Mouse (Mus musculus): ENCODE results near the gene Cbfa2t3. TPM values are rescaled to one million over a fixed set of nuclear protein-coding genes. Genes with fewer than 3 reads are reported as not detected.
"Not testable (repeated sequence)": the region's sequence is repeated elsewhere in the genome, so short reads cannot be mapped to it uniquely, and the experiment has no call there.

Gene Cbfa2t3
- polyA plus RNA-seq, 1 experiment from 2014 or later = 6.0 TPM

DNA sequence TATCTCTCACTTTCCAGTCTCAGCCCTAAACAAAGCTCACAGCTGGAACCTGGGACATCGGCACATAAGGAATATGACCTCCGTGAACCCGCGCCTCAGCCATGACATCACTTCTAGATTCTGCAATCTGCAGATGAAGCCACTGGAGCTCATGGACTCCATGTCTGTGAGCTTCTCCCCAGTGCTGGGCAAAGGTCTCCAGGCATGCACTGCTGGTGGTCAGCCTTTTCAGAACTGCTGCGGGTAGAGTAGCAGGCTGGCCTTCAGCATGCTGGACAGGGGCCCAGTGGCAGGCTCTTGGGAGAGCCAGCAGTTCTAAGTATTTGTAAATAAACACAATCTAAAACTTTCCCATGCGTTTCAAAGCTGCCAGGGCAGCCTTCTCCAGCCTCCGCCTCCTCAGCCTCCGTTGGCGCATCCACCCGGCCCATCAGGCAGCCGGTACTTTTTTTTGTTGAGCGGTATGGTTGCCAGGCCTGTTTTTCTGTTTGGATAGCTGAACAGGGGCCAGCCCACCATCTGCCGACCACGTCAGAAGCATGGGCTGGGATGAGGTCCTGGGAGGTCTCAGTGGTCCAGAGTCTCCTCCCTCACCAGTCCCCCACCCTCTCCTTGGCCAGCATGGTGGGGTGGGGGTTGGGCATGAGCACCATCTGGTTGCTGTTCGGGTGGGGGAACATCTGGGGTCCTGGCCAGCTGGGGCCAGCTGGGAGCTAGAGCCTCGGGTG, 59.2 kb downstream of the Cbfa2t3 start:
- Histone ChIP-seq H3K9me3 (ENCODE audit: control insufficient read depth, low read length) (no peaks in the 10 kb centered on the region), H3K27ac (ENCODE audit: low read depth, low read length) (no peak overlapping the region), H3K4me2 (ENCODE audit: low read depth, low read length, severe bottlenecking) (no peak overlapping the region), H3K36me3 (ENCODE audit: control insufficient read depth, insufficient read depth, low read length) (no peaks in the 10 kb centered on the region), H3K4me3 (ENCODE audit: low read depth, low read length) (no peak overlapping the region), H3K9ac (ENCODE audit: low read length) (no peak overlapping the region), H3K27me3 (ENCODE audit: control insufficient read depth, insufficient read depth, low read length) (no peaks in the 10 kb centered on the region), H3K4me1 (replicated peaks; ENCODE audit: control insufficient read depth, insufficient read depth, low read length) (peaks cover 2% of the 10 kb centered on the region; the same call in 1 of the 2 replicates)
- DNase-seq (ENCODE audit: low spot score) (no peak), ATAC-seq (replicated peaks; ENCODE audit: low FRiP score) (no peak)
- 64% methylated on average over 16 of the region's 16 CpGs for WGBS

DNA sequence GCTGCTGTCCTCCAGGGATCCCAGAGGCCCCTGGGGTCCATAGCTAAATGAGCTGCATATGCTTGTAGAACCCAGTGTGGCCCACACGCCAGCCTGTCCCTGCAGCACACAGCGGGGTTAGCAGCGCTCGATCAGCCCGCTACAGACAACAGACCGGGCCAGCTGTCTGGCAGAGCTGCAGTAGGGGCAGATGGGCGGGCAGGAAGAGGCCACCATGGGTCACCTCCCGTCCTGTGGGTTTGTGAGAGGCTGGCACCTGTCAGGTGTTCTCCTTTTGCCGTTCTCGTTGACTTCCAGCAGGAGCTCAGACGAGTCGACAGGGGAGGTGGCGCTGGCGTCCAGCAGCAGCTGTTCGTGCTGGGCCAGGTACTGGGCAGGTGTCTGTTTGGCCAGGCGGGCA, 60.3 kb downstream of the Cbfa2t3 start:
- no peak overlapping the region for H3K27ac ChIP-seq (ENCODE audit: low read depth, low read length)
- 82% methylated on average over 16 of the region's 16 CpGs for WGBS
- no peaks in the 10 kb centered on the region for H3K36me3 ChIP-seq (ENCODE audit: control insufficient read depth, insufficient read depth, low read length)
- no peaks in the 10 kb centered on the region for H3K9me3 ChIP-seq (ENCODE audit: control insufficient read depth, low read length)
- no peak for ATAC-seq (replicated peaks; ENCODE audit: low FRiP score)
- H3K4me1 ChIP-seq (replicated peaks; ENCODE audit: control insufficient read depth, insufficient read depth, low read length) = peaks cover 2% of the 10 kb centered on the region; the same call in 1 of the 2 replicates
- no peaks in the 10 kb centered on the region for H3K27me3 ChIP-seq (ENCODE audit: control insufficient read depth, insufficient read depth, low read length)
- H3K4me3 ChIP-seq (ENCODE audit: low read depth, low read length) = no peak overlapping the region
- no peak overlapping the region for H3K4me2 ChIP-seq (ENCODE audit: low read depth, low read length, severe bottlenecking)
- no peak for DNase-seq (ENCODE audit: low spot score)
- no peak overlapping the region for H3K9ac ChIP-seq (ENCODE audit: low read length)

DNA sequence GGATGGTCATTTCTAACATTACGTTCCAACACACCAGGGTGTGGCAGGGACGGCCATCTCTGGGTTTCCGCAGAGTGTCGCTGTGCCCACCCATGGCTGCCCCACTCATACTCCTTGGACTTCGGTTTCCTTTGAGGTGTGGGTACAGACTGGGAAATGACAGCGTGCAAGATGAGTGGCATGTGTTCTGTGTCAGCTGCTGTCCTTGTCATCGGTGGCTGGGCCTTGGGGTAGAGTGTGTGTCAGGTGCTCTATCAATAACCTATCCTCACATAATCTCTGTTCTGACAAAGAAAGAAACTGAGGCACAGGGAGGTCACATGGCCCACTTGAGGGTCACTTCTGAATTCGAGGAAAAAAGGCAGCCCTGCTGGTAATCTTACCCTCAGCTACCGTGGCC, 61.7 kb downstream of the Cbfa2t3 start:
- no peak overlapping the region for H3K4me2 ChIP-seq (ENCODE audit: low read depth, low read length, severe bottlenecking)
- no peak overlapping the region for H3K9ac ChIP-seq (ENCODE audit: low read length)
- no peaks in the 10 kb centered on the region for H3K9me3 ChIP-seq (ENCODE audit: control insufficient read depth, low read length)
- peaks cover 2% of the 10 kb centered on the region; the same call in 1 of the 2 replicates for H3K4me1 ChIP-seq (replicated peaks; ENCODE audit: control insufficient read depth, insufficient read depth, low read length)
- DNase-seq (ENCODE audit: low spot score) (no peak), ATAC-seq (replicated peaks; ENCODE audit: low FRiP score) (no peak)
- no peak overlapping the region for H3K27ac ChIP-seq (ENCODE audit: low read depth, low read length)
- 92% methylated on average over 9 of the region's 9 CpGs for WGBS
- H3K4me3 ChIP-seq (ENCODE audit: low read depth, low read length) = no peak overlapping the region
- no peaks in the 10 kb centered on the region for H3K27me3 ChIP-seq (ENCODE audit: control insufficient read depth, insufficient read depth, low read length)
- H3K36me3 ChIP-seq (ENCODE audit: control insufficient read depth, insufficient read depth, low read length) = no peaks in the 10 kb centered on the region

DNA sequence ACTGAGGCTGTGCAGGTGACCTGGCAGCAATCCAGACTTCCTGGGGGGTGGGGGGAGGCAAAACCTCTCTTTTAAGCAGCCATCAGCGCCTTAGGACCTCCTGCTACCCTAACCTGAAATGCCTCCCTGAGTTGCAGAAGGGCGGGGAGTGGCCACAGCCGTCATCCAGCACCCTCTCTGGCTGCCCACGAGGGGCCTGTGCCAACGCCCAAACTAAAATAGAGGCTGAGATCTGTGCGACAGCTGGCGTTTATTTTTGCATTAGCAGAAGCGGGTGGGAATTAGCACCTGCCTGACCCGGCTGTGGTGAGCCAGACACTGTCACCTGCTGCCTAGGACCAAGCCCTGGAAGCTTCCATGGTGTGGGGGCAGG, 62.1 kb downstream of the Cbfa2t3 start:
- no peak overlapping the region for H3K4me2 ChIP-seq (ENCODE audit: low read depth, low read length, severe bottlenecking)
- no peaks in the 10 kb centered on the region for H3K36me3 ChIP-seq (ENCODE audit: control insufficient read depth, insufficient read depth, low read length)
- H3K4me1 ChIP-seq (replicated peaks; ENCODE audit: control insufficient read depth, insufficient read depth, low read length) = peaks cover 2% of the 10 kb centered on the region; the same call in 1 of the 2 replicates
- no peaks in the 10 kb centered on the region for H3K27me3 ChIP-seq (ENCODE audit: control insufficient read depth, insufficient read depth, low read length)
- ATAC-seq (replicated peaks; ENCODE audit: low FRiP score) (no peak), DNase-seq (ENCODE audit: low spot score) (no peak)
- no peaks in the 10 kb centered on the region for H3K9me3 ChIP-seq (ENCODE audit: control insufficient read depth, low read length)
- H3K9ac ChIP-seq (ENCODE audit: low read length) = no peak overlapping the region
- no peak overlapping the region for H3K27ac ChIP-seq (ENCODE audit: low read depth, low read length)
- H3K4me3 ChIP-seq (ENCODE audit: low read depth, low read length) = no peak overlapping the region
- WGBS = 83% methylated on average over 9 of the region's 9 CpGs

DNA sequence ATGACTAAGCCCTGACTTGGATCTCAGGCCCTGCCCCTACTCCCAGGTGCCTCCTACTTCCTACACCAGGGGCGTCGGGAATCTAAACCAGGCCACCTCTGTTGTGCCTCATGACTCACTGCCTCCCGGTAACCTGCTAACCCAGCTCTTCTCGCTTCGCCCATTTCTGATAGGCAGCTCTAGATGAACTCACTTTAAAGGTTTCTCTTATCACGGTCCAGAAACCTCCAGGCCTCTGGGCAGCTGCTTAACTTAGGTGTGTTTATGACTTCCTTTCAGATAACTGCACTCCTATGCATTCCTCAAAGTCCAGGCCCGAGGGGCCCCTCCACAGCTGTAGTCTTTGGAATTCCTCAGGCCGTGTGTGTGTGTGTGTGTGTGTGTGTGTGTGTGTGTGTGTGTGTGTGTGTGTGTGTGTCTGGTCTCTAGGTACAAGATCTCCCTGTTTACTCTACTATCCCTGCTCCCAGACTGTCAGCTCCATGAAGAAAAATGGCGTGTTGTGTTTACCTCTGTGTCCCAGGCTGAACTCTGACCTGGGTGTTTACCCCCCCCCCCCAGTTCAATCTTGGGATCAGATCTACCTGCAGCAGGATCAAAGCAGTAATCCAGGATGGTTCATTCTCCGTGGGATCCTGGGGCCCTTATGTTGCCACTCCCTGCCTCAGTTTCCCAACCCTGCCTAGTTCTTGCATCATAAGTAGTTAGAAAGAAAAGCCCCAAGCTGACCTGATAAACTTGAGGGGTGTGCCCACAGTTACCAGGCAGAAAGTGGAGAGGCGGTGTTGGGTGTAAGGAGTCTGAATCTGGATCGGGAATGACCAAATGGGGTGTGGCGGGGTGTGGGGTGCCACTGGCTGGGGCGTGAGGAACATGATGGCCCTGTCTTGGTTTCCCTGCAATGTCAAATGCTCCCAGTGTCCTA, 62.8 kb downstream of the Cbfa2t3 start:
- no peaks in the 10 kb centered on the region for H3K27me3 ChIP-seq (ENCODE audit: control insufficient read depth, insufficient read depth, low read length)
- peaks cover 2% of the 10 kb centered on the region; the same call in 1 of the 2 replicates for H3K4me1 ChIP-seq (replicated peaks; ENCODE audit: control insufficient read depth, insufficient read depth, low read length)
- H3K9me3 ChIP-seq (ENCODE audit: control insufficient read depth, low read length) = no peaks in the 10 kb centered on the region
- DNase-seq (ENCODE audit: low spot score) (no peak), ATAC-seq (replicated peaks; ENCODE audit: low FRiP score) (no peak)
- H3K4me3 ChIP-seq (ENCODE audit: low read depth, low read length) = no peak overlapping the region
- H3K27ac ChIP-seq (ENCODE audit: low read depth, low read length) = no peak overlapping the region
- H3K9ac ChIP-seq (ENCODE audit: low read length) = no peak overlapping the region
- H3K36me3 ChIP-seq (ENCODE audit: control insufficient read depth, insufficient read depth, low read length) = no peaks in the 10 kb centered on the region
- 80% methylated on average over 14 of the region's 14 CpGs for WGBS
- no peak overlapping the region for H3K4me2 ChIP-seq (ENCODE audit: low read depth, low read length, severe bottlenecking)

DNA sequence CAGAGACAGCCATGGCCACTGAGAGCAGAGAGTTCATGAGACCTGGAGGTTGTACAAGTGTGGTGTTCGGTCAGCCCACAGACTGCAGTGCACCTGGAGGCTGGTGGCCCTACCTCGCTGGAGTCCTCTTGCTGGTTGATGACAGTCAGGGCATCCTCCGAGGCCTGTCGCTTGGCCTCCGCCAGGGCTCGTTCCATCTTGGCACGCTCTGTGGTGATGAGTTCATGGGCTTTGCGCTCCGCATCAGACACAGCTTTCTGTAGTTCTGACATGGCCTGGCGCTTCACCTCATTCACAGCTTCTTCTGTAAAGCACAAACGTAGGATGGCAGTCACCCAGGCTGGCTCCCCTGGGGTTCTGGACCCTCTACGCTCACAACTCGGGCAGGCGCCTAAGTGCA, 65.7 kb downstream of the Cbfa2t3 start:
- WGBS = 93% methylated on average over 14 of the region's 14 CpGs
- Histone ChIP-seq H3K9ac (ENCODE audit: low read length) (no peak overlapping the region), H3K36me3 (ENCODE audit: control insufficient read depth, insufficient read depth, low read length) (no peaks in the 10 kb centered on the region), H3K4me1 (replicated peaks; ENCODE audit: control insufficient read depth, insufficient read depth, low read length) (peaks cover 4% of the 10 kb centered on the region; the same call in 1 of the 2 replicates), H3K4me2 (ENCODE audit: low read depth, low read length, severe bottlenecking) (no peak overlapping the region), H3K9me3 (ENCODE audit: control insufficient read depth, low read length) (no peaks in the 10 kb centered on the region), H3K4me3 (ENCODE audit: low read depth, low read length) (no peak overlapping the region), H3K27me3 (ENCODE audit: control insufficient read depth, insufficient read depth, low read length) (no peaks in the 10 kb centered on the region), H3K27ac (ENCODE audit: low read depth, low read length) (no peak overlapping the region)
- ATAC-seq (replicated peaks; ENCODE audit: low FRiP score) (no peak), DNase-seq (ENCODE audit: low spot score) (no peak)

DNA sequence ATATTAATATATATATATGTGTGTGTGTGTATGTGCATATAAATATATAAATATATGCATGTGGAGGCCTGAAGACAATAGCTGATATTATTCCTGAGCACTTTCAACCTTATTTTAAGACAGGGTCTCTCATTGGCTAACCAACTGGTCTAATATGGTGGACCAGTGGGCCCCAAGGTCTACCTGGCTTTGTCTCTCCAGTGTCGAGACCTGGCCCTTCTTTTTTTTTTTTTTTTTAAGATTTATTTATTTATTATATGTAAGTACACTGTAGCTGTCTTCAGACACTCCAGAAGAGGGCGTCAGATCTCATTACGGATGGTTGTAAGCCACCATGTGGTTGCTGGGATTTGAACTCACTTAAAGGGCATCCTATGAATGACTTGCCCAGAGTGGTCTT, 66.8 kb downstream of the Cbfa2t3 start:
- 74% methylated on average over 3 of the region's 3 CpGs for WGBS
- H3K9me3 ChIP-seq (ENCODE audit: control insufficient read depth, low read length); H3K36me3 ChIP-seq (ENCODE audit: control insufficient read depth, insufficient read depth, low read length): not testable (repeated sequence)

DNA sequence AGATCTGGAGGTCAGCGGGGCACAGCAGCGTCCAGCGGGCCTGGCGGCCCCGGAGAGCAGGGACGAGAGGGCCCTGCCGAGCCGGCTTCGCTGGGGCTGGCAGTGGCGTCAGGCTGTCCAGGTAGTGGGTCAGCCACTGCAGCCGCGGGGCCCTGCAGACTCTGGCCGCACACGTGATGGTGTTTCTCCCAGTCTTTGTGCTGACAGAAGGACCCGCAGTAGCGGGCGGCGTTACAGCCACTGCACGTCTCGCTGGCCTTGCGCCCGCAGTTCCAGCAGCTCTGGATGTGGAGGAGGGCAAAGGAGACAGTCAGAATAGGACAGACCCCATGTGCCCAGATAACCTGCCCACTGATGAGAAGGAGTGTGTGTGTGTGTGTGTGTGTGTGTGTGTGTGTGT, 68.2 kb downstream of the Cbfa2t3 start:
- H3K36me3 ChIP-seq (ENCODE audit: control insufficient read depth, insufficient read depth, low read length) = no peaks in the 10 kb centered on the region
- peak overlapping the region; percentile 27; the same call in 1 of the 2 replicates for H3K9ac ChIP-seq (ENCODE audit: low read length)
- DNase-seq (ENCODE audit: low spot score) = no peak
- no peaks in the 10 kb centered on the region for H3K27me3 ChIP-seq (ENCODE audit: control insufficient read depth, insufficient read depth, low read length)
- no peak overlapping the region for H3K27ac ChIP-seq (ENCODE audit: low read depth, low read length)
- peak overlapping the region; percentile 27; the same call in 1 of the 2 replicates for H3K4me2 ChIP-seq (ENCODE audit: low read depth, low read length, severe bottlenecking)
- WGBS = 50% methylated on average over 21 of the region's 22 CpGs
- H3K4me1 ChIP-seq (replicated peaks; ENCODE audit: control insufficient read depth, insufficient read depth, low read length) = peaks cover 4% of the 10 kb centered on the region; the same call in 1 of the 2 replicates
- ATAC-seq (replicated peaks; ENCODE audit: low FRiP score) = no peak
- H3K9me3 ChIP-seq (ENCODE audit: control insufficient read depth, low read length) = no peaks in the 10 kb centered on the region
- H3K4me3 ChIP-seq (ENCODE audit: low read depth, low read length) = no peak overlapping the region

More for the DNA sequence above, 66.8 kb downstream of the Cbfa2t3 start:
- H3K9ac ChIP-seq (ENCODE audit: low read length); H3K27me3 ChIP-seq (ENCODE audit: control insufficient read depth, insufficient read depth, low read length); H3K27ac ChIP-seq (ENCODE audit: low read depth, low read length); H3K4me3 ChIP-seq (ENCODE audit: low read depth, low read length); DNase-seq (ENCODE audit: low spot score); ATAC-seq (replicated peaks; ENCODE audit: low FRiP score); H3K4me2 ChIP-seq (ENCODE audit: low read depth, low read length, severe bottlenecking); H3K4me1 ChIP-seq (replicated peaks; ENCODE audit: control insufficient read depth, insufficient read depth, low read length): not testable (repeated sequence)
